8 mouse cellular contexts compared by ENCODE assay signal in the genomic region with DNA sequence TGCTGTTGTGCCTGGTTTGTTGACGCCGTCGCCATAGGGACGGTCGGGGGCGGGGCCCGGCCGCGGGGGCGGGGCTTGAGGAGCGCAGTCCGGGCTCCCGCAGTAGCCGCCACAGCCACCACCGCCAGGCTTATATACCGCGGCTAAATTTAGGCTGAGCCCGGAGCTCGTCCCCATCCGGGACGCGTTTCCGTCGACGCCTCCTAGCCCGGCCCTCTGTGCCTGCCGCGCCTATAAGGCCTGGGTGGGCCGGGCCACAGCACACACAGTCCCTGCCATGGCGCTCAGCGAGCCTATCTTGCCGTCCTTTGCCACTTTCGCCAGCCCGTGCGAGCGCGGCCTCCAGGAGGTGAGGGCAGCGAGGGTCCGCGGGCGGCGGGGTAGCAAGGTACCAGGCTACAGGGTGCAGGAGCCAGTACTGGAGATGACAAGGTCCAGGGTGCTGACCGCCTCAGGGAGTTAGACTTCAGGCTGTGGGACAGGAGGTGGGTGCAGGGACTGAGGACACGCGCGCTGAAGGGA. TPM values are rescaled to one million over a fixed set of nuclear protein-coding genes. Genes with fewer than 3 reads are reported as not detected.
DNase-seq lines count a peak whose midpoint lies in the region; ATAC-seq and TF ChIP-seq lines count a peak whose summit lies in the region.

TSS of gene Klf2 (plus strand) at position 233 of the 522 bp plus-strand sequence.

- ATAC-seq in heart, embryonic 11.5 days (replicated peaks; ENCODE audit: insufficient number of reproducible peaks, low FRiP score, low TSS enrichment) = peak; percentile 96
- ATAC-seq in kidney, embryonic 15.5 days (replicated peaks; ENCODE audit: low FRiP score) = peak; percentile 97
- ATAC-seq in limb, embryonic 15.5 days (ENCODE audit: insufficient number of reproducible peaks, low FRiP score, low TSS enrichment, low read depth) = peak; percentile 96
- peak; percentile 90 for ATAC-seq in midbrain, postnatal 0 days (ENCODE audit: low FRiP score)

- peak within 1 kb of the TSS; percentile 65 for H3K4me3 ChIP-seq in C2C12 (ENCODE audit: insufficient read depth, poor library complexity, severe bottlenecking)
- H3K4me3 ChIP-seq in erythroblast, embryonic 14.5 days (replicated peaks) = peak within 1 kb of the TSS; percentile 60
- H3K4me3 ChIP-seq in heart, embryonic 11.5 days (ENCODE audit: low read depth, low read length) = peak within 1 kb of the TSS; percentile 76
- peak within 1 kb of the TSS; percentile 64 for H3K4me3 ChIP-seq in kidney, embryonic 15.5 days (replicated peaks)
- peak within 1 kb of the TSS; percentile 68 for H3K4me3 ChIP-seq in limb, embryonic 15.5 days
- H3K4me3 ChIP-seq in midbrain, postnatal 0 days (ENCODE audit: low read depth, low read length) = peak within 1 kb of the TSS; percentile 44

- peak; percentile 62 for DNase-seq in brain, embryonic 18.5 days (ENCODE audit: low read depth, low spot score)
- peak; percentile 85 for DNase-seq in midbrain, postnatal 0 days (ENCODE audit: low spot score)
- DNase-seq in spleen, postnatal 10 days (ENCODE audit: low spot score in 2 of 2) = peak; percentile 87 to 95

- peak within 1 kb of the TSS; percentile 66 for H3K27ac ChIP-seq in heart, embryonic 11.5 days (ENCODE audit: low read depth, low read length)
- peak within 1 kb of the TSS; percentile 54; the same call in 1 of the 2 replicates for H3K27ac ChIP-seq in kidney, embryonic 15.5 days
- H3K27ac ChIP-seq in limb, embryonic 15.5 days = peak within 1 kb of the TSS; percentile 81
- H3K27ac ChIP-seq in midbrain, postnatal 0 days (ENCODE audit: low read depth, low read length) = no peak within 1 kb of the TSS

- H3K4me2 ChIP-seq in heart, embryonic 11.5 days = peak within 1 kb of the TSS; percentile 97
- peak within 1 kb of the TSS; percentile 84 for H3K4me2 ChIP-seq in kidney, embryonic 15.5 days
- peak within 1 kb of the TSS; percentile 94 for H3K4me2 ChIP-seq in limb, embryonic 15.5 days
- H3K4me2 ChIP-seq in midbrain, postnatal 0 days (ENCODE audit: low read depth, low read length, poor library complexity, severe bottlenecking) = peak within 1 kb of the TSS; percentile 59

- H3ac ChIP-seq in C2C12 (ENCODE audit: control insufficient read depth, insufficient read length, low read depth) = peak within 1 kb of the TSS; percentile 83

- peaks cover 3% of the 10 kb centered on the region for H3K36me3 ChIP-seq in C2C12 (ENCODE audit: control insufficient read depth, insufficient read depth)
- H3K36me3 ChIP-seq in erythroblast, embryonic 14.5 days (ENCODE audit: control insufficient read depth) = no peaks in the 10 kb centered on the region
- no peaks in the 10 kb centered on the region for H3K36me3 ChIP-seq in heart, embryonic 11.5 days (ENCODE audit: control insufficient read depth, insufficient read depth, low read length)
- no peaks in the 10 kb centered on the region for H3K36me3 ChIP-seq in kidney, embryonic 15.5 days
- H3K36me3 ChIP-seq in limb, embryonic 15.5 days = peaks cover 3% of the 10 kb centered on the region; the same call in 1 of the 2 replicates
- H3K36me3 ChIP-seq in midbrain, postnatal 0 days (ENCODE audit: insufficient read depth, low read length) = no peaks in the 10 kb centered on the region

- peaks cover 9% of the 10 kb centered on the region; the same call in 1 of the 2 replicates for H3K9me3 ChIP-seq in erythroblast, embryonic 14.5 days (ENCODE audit: control insufficient read depth, low read length)
- H3K9me3 ChIP-seq in heart, embryonic 11.5 days (replicated peaks; ENCODE audit: control insufficient read depth, low read length) = no peaks in the 10 kb centered on the region
- no peaks in the 10 kb centered on the region for H3K9me3 ChIP-seq in kidney, embryonic 15.5 days (replicated peaks)
- no peaks in the 10 kb centered on the region for H3K9me3 ChIP-seq in limb, embryonic 15.5 days
- H3K9me3 ChIP-seq in midbrain, postnatal 0 days (ENCODE audit: low read length) = no peaks in the 10 kb centered on the region

- H3K27me3 ChIP-seq in C2C12 (ENCODE audit: control insufficient read depth, insufficient read depth, insufficient read length) = no peaks in the 10 kb centered on the region
- H3K27me3 ChIP-seq in erythroblast, embryonic 14.5 days (ENCODE audit: control insufficient read depth) = peaks cover 60% of the 10 kb centered on the region
- H3K27me3 ChIP-seq in heart, embryonic 11.5 days (ENCODE audit: control insufficient read depth, insufficient read depth, low read length) = peaks cover 19% of the 10 kb centered on the region
- H3K27me3 ChIP-seq in kidney, embryonic 15.5 days = peaks cover 38% of the 10 kb centered on the region
- peaks cover 25% of the 10 kb centered on the region for H3K27me3 ChIP-seq in limb, embryonic 15.5 days
- peaks cover 22% of the 10 kb centered on the region for H3K27me3 ChIP-seq in midbrain, postnatal 0 days (ENCODE audit: insufficient read depth, low read length)

- peaks cover 24% of the 10 kb centered on the region for H3K79me2 ChIP-seq in C2C12 (ENCODE audit: control insufficient read depth, insufficient read depth)

- peaks cover 15% of the 10 kb centered on the region for H3K4me1 ChIP-seq in erythroblast, embryonic 14.5 days (ENCODE audit: control insufficient read depth)
- peaks cover 22% of the 10 kb centered on the region; the same call in 1 of the 2 replicates for H3K4me1 ChIP-seq in heart, embryonic 11.5 days (ENCODE audit: control insufficient read depth, insufficient read depth, low read length)
- H3K4me1 ChIP-seq in kidney, embryonic 15.5 days = peaks cover 29% of the 10 kb centered on the region
- peaks cover 48% of the 10 kb centered on the region for H3K4me1 ChIP-seq in limb, embryonic 15.5 days
- no peaks in the 10 kb centered on the region for H3K4me1 ChIP-seq in midbrain, postnatal 0 days (ENCODE audit: insufficient read depth, low read length)

- peaks cover 11% of the 10 kb centered on the region for H3K79me3 ChIP-seq in C2C12 (ENCODE audit: low read depth)

- H3K9ac ChIP-seq in heart, embryonic 11.5 days (ENCODE audit: low read depth, low read length) = peak within 1 kb of the TSS; percentile 83
- peak within 1 kb of the TSS; percentile 53 for H3K9ac ChIP-seq in kidney, embryonic 15.5 days
- H3K9ac ChIP-seq in limb, embryonic 15.5 days = peak within 1 kb of the TSS; percentile 75
- peak within 1 kb of the TSS; percentile 56 for H3K9ac ChIP-seq in midbrain, postnatal 0 days (replicated peaks; ENCODE audit: low read length, poor library complexity, severe bottlenecking)

- no peak for TF ChIP-seq CTCF in C2C12 (IDR thresholded peaks at IDR 0.05; ENCODE audit: control insufficient read depth, insufficient read depth, insufficient read length)
- TF ChIP-seq CTCF in midbrain, postnatal 0 days (IDR thresholded peaks at IDR 0.05) = no peak

- under 1% methylated on average over 38 of the region's 46 CpGs for WGBS in heart, embryonic 11.5 days (ENCODE audit: insufficient replicate concordance)
- 0% methylated on average over 45 of the region's 46 CpGs for WGBS in kidney, embryonic 15.5 days
- under 1% methylated on average over 46 of the region's 46 CpGs for WGBS in limb, embryonic 15.5 days
- under 1% methylated on average over 46 of the region's 46 CpGs for WGBS in midbrain, postnatal 0 days

TF ChIP-seq in C2C12, 6 proteins besides CTCF, POLR2A, EP300 and RAD21:
- TF ChIP-seq MAX (IDR thresholded peaks at IDR 0.05) = no peak
- no peak for TF ChIP-seq USF1 (IDR thresholded peaks at IDR 0.05; ENCODE audit: low read depth)
- no peak for TF ChIP-seq MYOG (IDR thresholded peaks at IDR 0.05; ENCODE audit: control insufficient read depth, extremely low read depth, insufficient read length)
- no peak for TF ChIP-seq FOSL1 (IDR thresholded peaks at IDR 0.05; ENCODE audit: insufficient read depth, low read length, poor library complexity, severe bottlenecking)
- no peak for TF ChIP-seq CEBPB (IDR thresholded peaks at IDR 0.05; ENCODE audit: low read depth)
- TF ChIP-seq MYOD1 (IDR thresholded peaks at IDR 0.05; ENCODE audit: control insufficient read depth, insufficient read length, low read depth) = no peak
TF ChIP-seq in C2C12: peak in this region for 0.

RNA-seq across cellular contexts. Expression of gene Klf2, which starts in this region (rescaled TPM):
- 9.9 TPM for polyA plus RNA-seq in C2C12 (2012; fragmentation: generic; extraction: Trizol)
- polyA plus RNA-seq in erythroblast, embryonic 14.5 days (2012) = 1.4 TPM in 2 replicates
- 16.7 and 17.7 TPM in 2 replicates for polyA plus RNA-seq in heart, embryonic 11.5 days (2014; fragmentation: Nextera tagmentation; extraction: Ambion mirVana)
- 12.6 and 14.0 TPM in 2 replicates for polyA plus RNA-seq in kidney, embryonic 15.5 days (2015; fragmentation: Nextera tagmentation; extraction: Ambion mirVana)
- polyA plus RNA-seq in limb, embryonic 15.5 days (2015; fragmentation: Nextera tagmentation; extraction: Ambion mirVana) = 14.8 and 16.3 TPM in 2 replicates
- total RNA-seq in midbrain, postnatal 0 days (2014; rRNA removed) = 5.3 and 7.8 TPM in 2 replicates
- polyA plus RNA-seq in midbrain, postnatal 0 days (2015; fragmentation: Nextera tagmentation; extraction: Ambion mirVana) = 9.8 and 10.5 TPM in 2 replicates
